Mouse (Mus musculus): ENCODE measurements at regions not wholly inside any gene's neighbourhood (a gene's known extent, or its start where the extent isn't known, plus 50 kb on each side); places are given as distances from the start of the nearest gene placed in this dataset.
A peak's percentile ranks its signal among the peaks of the same experiment; 100 is the strongest.

- peak; percentile 62 for DNase-seq (ENCODE audit: low read depth, low spot score)
Observed at GRCm38 (mm10) chr17:58503612-58504011, 487.6 kb downstream of the Pdzph1 start.

- DNase-seq (ENCODE audit: low read depth, low spot score), result no peak
Observed at GRCm38 (mm10) chr17:58468920-58469319, 522.3 kb downstream of the Pdzph1 start.

All from R1 (cell line).